Mouse (Mus musculus): ENCODE results near the gene Irs2.

GRCm38 (mm10) chr8:11009431-11010071 is 1.3 kb upstream of the Irs2 start:
- TF ChIP-seq CTCF (IDR thresholded peaks at IDR 0.05; ENCODE audit: borderline replicate concordance, insufficient read depth, low read length) = no peak
- TF ChIP-seq POLR2A (IDR thresholded peaks at IDR 0.05; ENCODE audit: low read depth, low read length) = no peak; the same call in none of the 2 replicates

Measured in embryonic fibroblast, embryonic 13.5 days (primary cell).